Mouse (Mus musculus) E14TG2a.4 (cell line): ENCODE results near the gene Vwa3b.

Source experiments
- CTCF ChIP-seq: conservative IDR thresholded peaks from 2 replicates; pipeline ENCODE4 v1.5.1; 2014; ENCODE audit warnings: low read length
- NANOG ChIP-seq: IDR thresholded peaks from 2 replicates; pipeline ENCODE4 v1.6.1; 2014; ENCODE audit warnings: borderline replicate concordance, low read length, mixed read lengths

DNA sequence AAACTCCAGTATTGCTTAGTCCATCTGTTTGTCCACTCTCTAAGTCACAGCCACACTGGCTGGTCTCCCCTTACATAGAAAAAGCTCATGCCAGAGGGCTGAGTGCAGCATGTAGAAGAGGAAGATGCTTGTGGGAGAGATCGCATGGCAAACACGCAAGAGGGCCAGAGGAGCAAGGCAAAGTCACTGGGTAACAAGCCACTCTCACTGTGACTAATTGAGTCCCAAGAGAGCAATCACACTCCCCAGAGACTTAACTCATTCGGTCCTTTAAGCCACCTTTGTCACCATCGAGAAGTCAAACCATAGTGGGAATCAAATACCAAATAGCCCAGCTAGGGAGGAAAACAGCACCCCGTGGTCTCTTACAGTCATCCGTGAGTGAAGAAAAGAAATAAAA, 38.2 kb upstream of the Vwa3b start:
- TF ChIP-seq CTCF (no peak), NANOG (no peak)
